24 mouse cellular contexts compared by ENCODE assay signal in the genomic region with DNA sequence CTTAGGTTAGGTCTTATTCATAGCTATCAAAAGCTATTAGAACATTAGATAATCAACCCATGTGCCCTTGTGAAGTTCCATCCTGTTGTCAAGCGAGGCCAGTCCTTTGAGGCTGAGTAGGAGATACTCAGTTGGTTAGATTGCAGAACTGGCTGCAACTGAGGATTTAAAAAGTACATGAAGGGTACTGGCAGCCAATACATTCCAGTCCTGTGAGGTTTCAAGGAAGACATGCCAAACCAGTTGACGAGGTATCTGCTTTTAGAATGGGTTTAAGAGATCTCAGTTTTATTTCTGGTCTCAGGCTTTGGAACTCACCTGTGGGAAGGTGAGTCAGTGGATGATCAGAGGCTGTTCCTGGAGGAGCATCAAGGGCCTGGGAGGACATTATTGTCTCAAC.
"Had no signal": no experiment of that assay in that cellular context is flagged by ENCODE, and none has a peak within 500 bp of the region (broad histone marks: within the 10 kb centered on the region; RNA-seq: fewer than 3 reads in every experiment).

No protein-coding gene starts in this region.

- H3K9me3 ChIP-seq: heart, embryonic 12.5 days; hindbrain, embryonic 10.5 days; hindbrain, embryonic 12.5 days; intestine, embryonic 15.5 days; limb, embryonic 10.5 days; limb, embryonic 12.5 days; liver, embryonic 13.5 days; liver, embryonic 15.5 days had no signal

- ATAC-seq: forebrain, embryonic 16.5 days; hindbrain, embryonic 16.5 days; inflammation-experienced regulatory T-cells, adult 6 months; intestine, embryonic 15.5 days; intestine, postnatal 0 days had no signal

- H3K27me3 ChIP-seq: heart, embryonic 12.5 days; hindbrain, embryonic 12.5 days; intestine, embryonic 15.5 days; limb, embryonic 12.5 days; liver, embryonic 13.5 days; liver, embryonic 15.5 days had no signal

- DNase-seq: gastrocnemius, postnatal 10 days; heart, postnatal 10 days; heart, postnatal 36 days; kidney, adult 18-20 months; kidney, adult 8-10 months; kidney, postnatal 10 days; kidney, postnatal 25 days; kidney, postnatal 4 days; liver; liver, embryonic 13.5 days had no signal

- H3K4me3 ChIP-seq: heart, embryonic 12.5 days; hindbrain, embryonic 10.5 days; hindbrain, embryonic 12.5 days; intestine, embryonic 15.5 days; left cerebral cortex, adult 2 months; limb, embryonic 10.5 days; limb, embryonic 12.5 days; liver, embryonic 13.5 days; liver, embryonic 15.5 days had no signal

- H3K27ac ChIP-seq: hindbrain, embryonic 10.5 days; hindbrain, embryonic 12.5 days; hindbrain, embryonic 14.5 days; intestine, embryonic 15.5 days; limb, embryonic 10.5 days; limb, embryonic 12.5 days; liver, embryonic 13.5 days; liver, embryonic 15.5 days had no signal

- H3K4me1 ChIP-seq: hindbrain, embryonic 10.5 days; hindbrain, embryonic 12.5 days; intestine, embryonic 15.5 days; limb, embryonic 10.5 days; limb, embryonic 12.5 days; liver, embryonic 13.5 days; liver, embryonic 15.5 days had no signal

- H3K36me3 ChIP-seq: hindbrain, embryonic 12.5 days; intestine, embryonic 15.5 days; limb, embryonic 12.5 days; liver, embryonic 15.5 days had no signal

- H3K9ac ChIP-seq: heart, embryonic 12.5 days; hindbrain, embryonic 12.5 days; hindbrain, embryonic 14.5 days; intestine, embryonic 15.5 days; limb, embryonic 12.5 days; liver, embryonic 13.5 days; liver, embryonic 15.5 days had no signal

- H3K4me2 ChIP-seq: heart, embryonic 12.5 days; hindbrain, embryonic 12.5 days; hindbrain, embryonic 14.5 days; intestine, embryonic 15.5 days; limb, embryonic 12.5 days; liver, embryonic 11.5 days; liver, embryonic 13.5 days; liver, embryonic 15.5 days had no signal
